Mouse (Mus musculus) heart, embryonic 16.5 days (tissue): Measurements from ENCODE around the gene Brca1. TPM values are rescaled to one million over a fixed set of nuclear protein-coding genes. Genes with fewer than 3 reads are reported as not detected.

ENCODE experiments used
- ATAC-seq: fragments of 200-750 bp; cut with Nextera tagmentation; replicated peaks from 2 replicates; pipeline ENCODE4 v1.8.0; 2017; ENCODE audit warnings: moderate number of reproducible peaks; ENCODE audit not compliant: insufficient read depth, low FRiP score; ENCODE audit errors: extremely low read depth
- H3K27ac ChIP-seq: fragments of 300-500 bp; sonication (generic); 2 replicates; pipeline ENCODE4 v1.5.1; 2014; ENCODE audit warnings: mild to moderate bottlenecking, low read length, control low read depth, moderate library complexity
- H3K27me3 ChIP-seq: fragments of 300-500 bp; sonication (generic); 2 replicates; pipeline ENCODE4 v1.6.1; 2014; ENCODE audit warnings: low read length, mixed read lengths; ENCODE audit not compliant: control insufficient read depth, insufficient read depth
- H3K36me3 ChIP-seq: fragments of 300-500 bp; sonication (generic); 2 replicates; pipeline ENCODE4 v1.6.1; 2014; ENCODE audit not compliant: control insufficient read depth, insufficient read depth
- H3K4me1 ChIP-seq: fragments of 300-500 bp; sonication (generic); 2 replicates; pipeline ENCODE4 v1.6.1; 2014; ENCODE audit warnings: low read length, mixed read lengths; ENCODE audit not compliant: control insufficient read depth, insufficient read depth
- H3K4me2 ChIP-seq: fragments of 300-500 bp; sonication (generic); 2 replicates; pipeline ENCODE4 v1.6.1; 2014; ENCODE audit warnings: low read depth, mild to moderate bottlenecking, control low read depth, low read length
- H3K4me3 ChIP-seq: fragments of 300-500 bp; sonication (generic); 2 replicates; pipeline ENCODE4 v1.5.1; 2014; ENCODE audit warnings: mild to moderate bottlenecking, control low read depth, low read length
- H3K9ac ChIP-seq: fragments of 300-500 bp; sonication (generic); 2 replicates; pipeline ENCODE4 v1.6.1; 2014; ENCODE audit warnings: low read length, control low read depth
- H3K9me3 ChIP-seq: fragments of 300-500 bp; sonication (generic); replicated peaks from 2 replicates; pipeline ENCODE4 v1.6.1; 2016; ENCODE audit warnings: low read length; ENCODE audit not compliant: control insufficient read depth
- WGBS: fragments of 180-500 bp; shearing (Covaris S2); extraction: QIAGEN DNeasy Blood & Tissue Kit; methylation state at CpG from one replicate; pipeline ENCODE4 v1.1.7; 2014; 5-methylcytosine and 5-hydroxymethylcytosine counted together
- polyA plus RNA-seq: library from polyadenylated mRNA; unstranded; fragments of >200 nt; fragmentation: Nextera tagmentation; extraction: Ambion mirVana; gene quantifications from 2 replicates; pipeline ENCODE4 v1.2.1, GENCODE M21; 2015

Gene Brca1
- polyA plus RNA-seq, 1 experiment from 2014 or later: 7.1 TPM

- H3K9ac ChIP-seq: peak within 1 kb of the TSS; percentile 80
- WGBS: 16% methylated on average over 30 of the region's 31 CpGs
- no peaks in the 10 kb centered on the region for H3K9me3 ChIP-seq
- peaks cover 23% of the 10 kb centered on the region for H3K36me3 ChIP-seq
- H3K4me2 ChIP-seq: peak within 1 kb of the TSS; percentile 66
- peak within 1 kb of the TSS; percentile 72 for H3K4me3 ChIP-seq
- H3K27me3 ChIP-seq: no peaks in the 10 kb centered on the region
- peak within 1 kb of the TSS; percentile 47; the same call in 1 of the 2 replicates for H3K27ac ChIP-seq
- H3K4me1 ChIP-seq: peaks cover 4% of the 10 kb centered on the region
- peak; percentile 69 for ATAC-seq
Measured at GRCm38 (mm10) chr11:101582054-101583035, 30.6 kb upstream of the Brca1 start, which contains the start of gene Tmem106a. Gene Tmem106a, plus strand, starts transcription at chr11:101582242.

DNA sequence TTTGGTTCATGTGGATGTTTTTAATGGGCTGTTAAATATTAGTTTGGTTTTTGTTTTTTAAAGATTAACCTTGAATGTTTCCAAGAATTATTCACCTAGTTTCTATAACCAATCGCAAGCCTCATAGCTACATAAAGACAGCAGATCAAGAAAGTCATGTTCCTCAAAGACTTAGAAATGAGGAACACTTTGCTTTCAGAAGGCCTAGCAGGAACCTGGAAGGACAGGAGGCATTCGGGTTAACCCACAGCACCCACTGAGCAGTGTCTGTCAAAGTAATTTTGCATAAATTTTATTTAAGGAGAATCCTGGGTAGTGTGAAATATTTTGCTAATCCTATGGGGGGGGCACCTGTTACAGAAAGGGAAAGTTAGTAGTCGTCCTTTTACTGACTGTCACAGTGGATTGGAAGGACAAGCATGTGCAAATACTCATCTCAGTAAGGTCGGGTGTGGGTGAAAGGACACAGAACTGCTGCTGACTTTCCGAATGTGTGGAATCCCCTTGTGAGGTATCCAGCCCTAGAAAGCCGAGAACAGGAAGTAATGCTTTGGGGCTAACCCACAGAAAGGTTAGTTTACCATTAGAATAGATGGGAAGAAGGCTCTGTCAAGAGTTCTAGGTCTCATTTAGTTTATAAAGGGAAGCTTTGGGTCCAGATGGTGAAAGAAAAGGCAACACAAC lies 29.5 kb upstream of the Brca1 start:
- Histone ChIP-seq H3K9ac (no peak overlapping the region), H3K9me3 (no peaks in the 10 kb centered on the region), H3K4me3 (no peak overlapping the region), H3K36me3 (peaks cover 28% of the 10 kb centered on the region), H3K27me3 (no peaks in the 10 kb centered on the region), H3K4me1 (peaks cover 4% of the 10 kb centered on the region), H3K27ac (no peak overlapping the region), H3K4me2 (no peak overlapping the region)
- no peak for ATAC-seq
- WGBS: 54% methylated on average over 6 of the region's 6 CpGs

GRCm38 (mm10) chr11:101576116-101576515 lies 24.4 kb upstream of the Brca1 start:
- ATAC-seq: no peak

DNA sequence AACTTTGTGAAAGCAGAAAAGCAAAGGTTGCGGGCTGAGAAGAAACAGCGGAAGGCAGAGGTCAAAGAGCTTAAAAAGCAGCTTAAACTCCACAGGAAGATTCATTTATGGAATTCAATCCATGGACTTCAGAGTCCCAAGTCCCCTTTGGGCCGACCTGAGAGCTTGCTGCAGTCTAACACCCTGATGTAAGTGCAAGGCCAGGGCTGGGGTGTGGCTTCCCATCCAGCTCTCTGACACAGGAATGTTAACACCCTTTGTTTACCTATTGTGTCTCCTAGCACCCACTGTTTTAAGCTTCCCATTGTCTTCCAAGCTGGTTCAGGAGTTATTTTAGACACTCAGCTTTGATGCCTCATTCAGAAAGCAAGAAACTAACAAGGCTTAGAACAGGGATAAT lies 16.7 kb upstream of the Brca1 start:
- Histone ChIP-seq H3K27me3 (no peaks in the 10 kb centered on the region), H3K4me3 (no peak overlapping the region), H3K9me3 (no peaks in the 10 kb centered on the region), H3K4me2 (no peak overlapping the region), H3K4me1 (no peaks in the 10 kb centered on the region), H3K9ac (no peak overlapping the region), H3K36me3 (peaks cover 80% of the 10 kb centered on the region), H3K27ac (no peak overlapping the region)
- no peak for ATAC-seq
- WGBS: 77% methylated on average over 3 of the region's 3 CpGs

More at GRCm38 (mm10) chr11:101576116-101576515, 24.4 kb upstream of the Brca1 start:
- Histone ChIP-seq H3K9me3 (no peaks in the 10 kb centered on the region), H3K27ac (no peak overlapping the region), H3K4me3 (no peak overlapping the region), H3K4me2 (no peak overlapping the region), H3K36me3 (peaks cover 77% of the 10 kb centered on the region), H3K9ac (no peak overlapping the region), H3K4me1 (no peaks in the 10 kb centered on the region), H3K27me3 (no peaks in the 10 kb centered on the region)
- 80% methylated on average over 6 of the region's 6 CpGs for WGBS

- H3K4me2 ChIP-seq: no peak overlapping the region
- no peaks in the 10 kb centered on the region for H3K4me1 ChIP-seq
- no peaks in the 10 kb centered on the region for H3K9me3 ChIP-seq
- whole genome bisulfite sequencing: 37% methylated on average over 5 of the region's 5 CpGs
- no peaks in the 10 kb centered on the region for H3K27me3 ChIP-seq
- ATAC-seq: no peak
- no peak overlapping the region for H3K4me3 ChIP-seq
- no peak overlapping the region for H3K9ac ChIP-seq
- no peak overlapping the region for H3K27ac ChIP-seq
- peaks cover 54% of the 10 kb centered on the region for H3K36me3 ChIP-seq
Measured at GRCm38 (mm10) chr11:101562391-101562790, 10.6 kb upstream of the Brca1 start.

DNA sequence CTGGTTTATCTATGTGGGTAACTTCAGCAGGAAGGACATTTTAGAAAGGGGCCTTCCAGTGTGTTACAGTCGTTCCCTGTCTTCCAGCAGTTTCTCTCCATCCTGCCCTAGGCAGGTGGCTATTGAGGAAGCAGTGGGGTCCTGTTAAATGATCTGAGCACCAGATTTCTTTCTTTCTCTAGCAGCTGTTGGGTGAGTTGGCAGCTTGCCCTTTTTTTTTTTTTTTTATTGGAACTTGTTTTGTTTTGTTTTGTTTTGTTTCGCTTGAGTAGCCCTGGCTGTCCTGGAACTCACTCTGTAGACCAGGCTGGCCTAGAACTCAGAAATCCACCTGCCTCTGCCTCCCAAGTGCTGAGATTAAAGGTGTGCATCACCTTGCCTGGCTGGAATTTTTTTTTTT lies 5.2 kb upstream of the Brca1 start:
- H3K4me3 ChIP-seq: no peak overlapping the region
- no peaks in the 10 kb centered on the region for H3K27me3 ChIP-seq
- no peak for ATAC-seq
- no peak overlapping the region for H3K4me2 ChIP-seq
- no peak overlapping the region for H3K9ac ChIP-seq
- peaks cover 27% of the 10 kb centered on the region for H3K36me3 ChIP-seq
- no peaks in the 10 kb centered on the region for H3K9me3 ChIP-seq
- WGBS: 60% methylated on average over 2 of the region's 2 CpGs
- H3K27ac ChIP-seq: no peak overlapping the region
- H3K4me1 ChIP-seq: peaks cover 12% of the 10 kb centered on the region

- Histone ChIP-seq H3K36me3 (peaks cover 25% of the 10 kb centered on the region), H3K4me3 (no peak overlapping the region), H3K27ac (no peak overlapping the region), H3K4me1 (peaks cover 12% of the 10 kb centered on the region), H3K9me3 (no peaks in the 10 kb centered on the region), H3K27me3 (no peaks in the 10 kb centered on the region), H3K4me2 (no peak overlapping the region), H3K9ac (no peak overlapping the region)
- 93% methylated on average over 7 of the region's 7 CpGs for WGBS
- ATAC-seq: no peak
Measured at GRCm38 (mm10) chr11:101556541-101556940, 4.8 kb upstream of the Brca1 start.

DNA sequence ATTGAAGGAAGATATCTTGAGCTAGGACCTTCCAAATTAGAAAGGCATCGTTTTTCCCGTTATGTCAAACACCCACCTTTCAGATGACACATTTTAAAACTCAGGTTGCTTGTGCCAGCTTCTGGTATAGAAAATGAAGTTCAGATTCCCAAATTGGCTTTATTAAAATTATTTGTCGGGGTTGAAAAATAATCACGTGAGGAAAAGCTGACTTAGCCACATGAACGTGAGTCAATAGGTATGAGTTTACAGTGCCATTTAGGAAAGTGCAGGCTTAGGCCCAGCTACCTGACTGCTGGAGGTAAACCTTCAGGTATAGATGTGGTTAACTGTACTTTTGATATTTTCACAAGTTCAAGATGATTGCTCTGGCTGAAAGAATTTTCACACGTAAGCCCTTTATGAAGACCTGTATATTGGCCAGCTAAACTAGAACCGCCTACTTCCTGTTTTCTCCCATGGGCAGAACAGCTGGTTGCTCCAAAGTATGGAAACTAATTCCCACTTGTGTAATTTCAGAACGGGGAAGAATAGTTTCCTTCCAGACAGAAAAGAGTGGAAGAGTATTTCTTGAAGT lies 1.7 kb upstream of the Brca1 start:
- ATAC-seq: no peak
- Histone ChIP-seq H3K27me3 (no peaks in the 10 kb centered on the region), H3K4me3 (peak overlapping the region; percentile 92), H3K27ac (peak overlapping the region; percentile 94), H3K4me1 (peaks cover 20% of the 10 kb centered on the region), H3K36me3 (peaks cover 16% of the 10 kb centered on the region), H3K9me3 (no peaks in the 10 kb centered on the region), H3K4me2 (peak overlapping the region; percentile 89), H3K9ac (peak overlapping the region; percentile 93)
- WGBS: 11% methylated on average over 8 of the region's 8 CpGs
